Mouse (Mus musculus): ENCODE data around the gene Mindy4. TPM values are rescaled to one million over a fixed set of nuclear protein-coding genes. Genes with fewer than 3 reads are reported as not detected.

Gene Mindy4
- polyA plus RNA-seq, 1 experiment from 2014 or later, result 13.9 TPM

DNA sequence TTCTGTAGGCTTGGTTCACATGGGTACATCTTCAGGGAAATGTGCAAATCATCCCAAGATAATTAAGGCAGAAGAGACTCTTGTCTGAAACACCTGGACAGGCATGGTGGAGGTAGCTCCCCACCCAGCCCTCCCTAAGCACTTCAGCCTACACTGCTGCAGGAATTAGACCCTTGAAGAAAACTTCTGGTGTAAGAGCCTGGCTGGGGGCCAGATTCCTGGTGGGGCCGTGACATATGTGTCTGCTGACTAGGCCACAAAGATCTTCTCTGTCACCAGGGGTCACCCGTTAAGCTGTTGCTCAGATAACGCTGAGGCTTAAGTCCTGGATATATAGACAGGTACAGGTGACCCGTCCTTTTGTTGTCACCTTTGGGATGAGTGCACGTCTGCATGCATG, 70.3 kb downstream of the Mindy4 start:
- ATAC-seq (replicated peaks), result no peak; the same call in 1 of the 2 replicates
- H3K27me3 ChIP-seq (replicated peaks), result no peaks in the 10 kb centered on the region
- H3K9me3 ChIP-seq, result no peaks in the 10 kb centered on the region
- H3K4me2 ChIP-seq, result no peak overlapping the region
- H3K4me1 ChIP-seq, result no peaks in the 10 kb centered on the region
- no peak overlapping the region for H3K27ac ChIP-seq
- H3K36me3 ChIP-seq (replicated peaks), result no peaks in the 10 kb centered on the region
- WGBS, result 79% methylated on average over 5 of the region's 5 CpGs
- H3K9ac ChIP-seq, result no peak overlapping the region
- no peak overlapping the region for H3K4me3 ChIP-seq

DNA sequence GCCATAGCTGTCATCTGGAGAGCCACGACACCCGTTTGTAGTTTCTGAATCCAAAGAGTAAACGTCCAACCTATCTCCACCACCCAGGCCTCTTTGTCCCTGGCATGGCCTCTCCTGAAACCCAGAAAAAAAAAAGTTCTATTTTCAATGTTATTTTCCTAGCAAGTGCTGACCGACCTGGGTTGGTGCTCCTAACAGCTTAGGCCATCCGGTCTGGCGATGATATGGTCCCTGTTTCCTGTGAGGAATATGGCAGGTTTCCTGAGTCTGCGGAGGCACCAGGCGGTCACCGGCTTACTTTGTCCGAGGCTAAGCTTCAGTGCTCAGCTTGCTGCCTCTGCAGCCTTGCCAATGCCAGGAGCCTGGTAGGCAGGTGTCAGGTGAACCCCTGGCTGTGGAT, 71.8 kb downstream of the Mindy4 start:
- H3K4me2 ChIP-seq, result no peak overlapping the region
- ATAC-seq (replicated peaks), result no peak
- WGBS, result 87% methylated on average over 10 of the region's 10 CpGs
- H3K9ac ChIP-seq, result no peak overlapping the region
- H3K27ac ChIP-seq, result no peak overlapping the region
- H3K27me3 ChIP-seq (replicated peaks), result no peaks in the 10 kb centered on the region
- H3K9me3 ChIP-seq, result no peaks in the 10 kb centered on the region
- H3K4me1 ChIP-seq, result no peaks in the 10 kb centered on the region
- H3K4me3 ChIP-seq, result no peak overlapping the region
- H3K36me3 ChIP-seq (replicated peaks), result no peaks in the 10 kb centered on the region

DNA sequence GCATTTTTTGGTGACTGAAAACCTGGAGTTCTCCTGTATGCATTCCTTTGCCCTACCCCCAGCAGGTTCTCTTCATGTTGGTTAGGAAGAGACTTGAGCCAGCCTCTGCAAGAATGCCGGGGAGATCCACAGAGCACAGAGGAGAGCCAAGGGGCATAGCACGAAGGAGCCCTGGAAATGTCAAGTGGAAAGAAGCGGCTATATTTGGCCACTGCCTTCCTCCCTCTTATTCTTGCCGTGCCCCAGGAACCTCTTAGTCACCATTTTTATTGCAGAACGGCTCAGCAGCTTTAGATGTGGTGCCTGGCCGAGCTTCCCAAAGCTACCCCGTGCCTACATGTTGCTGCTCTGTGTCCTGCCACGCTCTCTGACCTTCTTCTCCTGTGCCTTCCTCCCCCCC, 72.6 kb downstream of the Mindy4 start:
- H3K9me3 ChIP-seq, result no peaks in the 10 kb centered on the region
- H3K4me3 ChIP-seq, result no peak overlapping the region
- no peak for ATAC-seq (replicated peaks)
- H3K4me2 ChIP-seq, result no peak overlapping the region
- no peaks in the 10 kb centered on the region for H3K36me3 ChIP-seq (replicated peaks)
- 86% methylated on average over 7 of the region's 8 CpGs for WGBS
- H3K9ac ChIP-seq, result no peak overlapping the region
- H3K27ac ChIP-seq, result no peak overlapping the region
- no peaks in the 10 kb centered on the region for H3K27me3 ChIP-seq (replicated peaks)
- H3K4me1 ChIP-seq, result no peaks in the 10 kb centered on the region

- Histone ChIP-seq H3K9me3 (no peaks in the 10 kb centered on the region), H3K4me2 (no peak overlapping the region), H3K4me3 (no peak overlapping the region), H3K27ac (no peak overlapping the region), H3K4me1 (no peaks in the 10 kb centered on the region), H3K9ac (no peak overlapping the region), H3K36me3 (replicated peaks) (no peaks in the 10 kb centered on the region), H3K27me3 (replicated peaks) (no peaks in the 10 kb centered on the region)
- no peak for ATAC-seq (replicated peaks)
- WGBS, result 72% methylated on average over 4 of the region's 4 CpGs
These were observed 73.6 kb downstream of the Mindy4 start for GRCm38 (mm10) chr6:55276692-55277282.

DNA sequence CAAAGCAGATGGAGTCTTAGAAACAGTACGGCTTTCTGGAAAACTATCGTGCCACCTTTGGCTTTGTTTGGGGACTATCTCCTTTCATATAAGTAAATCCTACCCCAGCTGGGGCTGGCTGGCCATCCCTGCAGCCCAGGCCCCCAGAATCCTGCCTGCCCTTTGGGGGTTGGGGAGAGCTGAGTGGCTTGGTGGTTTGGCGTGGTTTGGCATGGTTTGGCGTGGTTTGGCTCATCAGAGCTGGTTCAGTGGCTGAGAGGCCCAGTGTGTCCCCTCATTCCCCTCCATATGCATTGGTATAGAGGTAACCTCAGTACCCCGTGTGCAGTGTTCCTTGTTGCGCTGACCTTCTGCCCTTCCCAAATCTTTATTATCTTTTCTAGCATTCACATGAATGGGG, 74.9 kb downstream of the Mindy4 start:
- Histone ChIP-seq H3K9me3 (no peaks in the 10 kb centered on the region), H3K4me3 (no peak overlapping the region), H3K4me2 (no peak overlapping the region), H3K27me3 (replicated peaks) (no peaks in the 10 kb centered on the region), H3K27ac (no peak overlapping the region), H3K4me1 (no peaks in the 10 kb centered on the region), H3K9ac (no peak overlapping the region), H3K36me3 (replicated peaks) (no peaks in the 10 kb centered on the region)
- ATAC-seq (replicated peaks), result no peak
- WGBS, result 84% methylated on average over 6 of the region's 6 CpGs

- Histone ChIP-seq H3K4me2 (no peak overlapping the region), H3K4me1 (no peaks in the 10 kb centered on the region), H3K27ac (no peak overlapping the region), H3K36me3 (replicated peaks) (no peaks in the 10 kb centered on the region), H3K9ac (no peak overlapping the region), H3K27me3 (replicated peaks) (no peaks in the 10 kb centered on the region), H3K4me3 (no peak overlapping the region), H3K9me3 (no peaks in the 10 kb centered on the region)
- no peak for ATAC-seq (replicated peaks)
- WGBS, result 87% methylated on average over 4 of the region's 4 CpGs
These were observed 75.3 kb downstream of the Mindy4 start for GRCm38 (mm10) chr6:55278520-55278919.

DNA sequence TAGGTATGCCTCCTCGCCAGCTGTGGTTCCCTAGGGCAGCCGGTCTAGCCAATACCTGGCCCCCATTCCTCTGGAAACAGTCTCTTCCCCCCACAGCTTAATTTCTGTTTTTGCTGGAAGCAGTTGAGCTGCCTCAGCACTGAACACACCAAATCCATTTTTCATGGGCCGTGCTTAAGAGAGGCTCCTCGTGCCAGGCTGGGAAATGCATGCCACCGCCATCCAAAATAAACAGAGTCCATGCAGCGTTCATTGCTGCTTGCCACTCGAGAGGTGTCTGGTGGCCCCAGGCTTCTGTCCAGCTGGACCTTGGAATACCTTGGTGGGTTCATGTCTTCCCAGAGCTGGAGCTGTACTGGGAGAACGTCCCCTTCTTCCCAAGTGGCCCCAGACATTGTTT, 77.8 kb downstream of the Mindy4 start:
- Histone ChIP-seq H3K9ac (no peak overlapping the region), H3K27me3 (replicated peaks) (no peaks in the 10 kb centered on the region), H3K36me3 (replicated peaks) (no peaks in the 10 kb centered on the region), H3K4me3 (no peak overlapping the region), H3K9me3 (no peaks in the 10 kb centered on the region), H3K27ac (no peak overlapping the region), H3K4me1 (peaks cover 4% of the 10 kb centered on the region; the same call in 1 of the 2 replicates), H3K4me2 (no peak overlapping the region)
- 94% methylated on average over 8 of the region's 8 CpGs for WGBS
- ATAC-seq (replicated peaks), result no peak

DNA sequence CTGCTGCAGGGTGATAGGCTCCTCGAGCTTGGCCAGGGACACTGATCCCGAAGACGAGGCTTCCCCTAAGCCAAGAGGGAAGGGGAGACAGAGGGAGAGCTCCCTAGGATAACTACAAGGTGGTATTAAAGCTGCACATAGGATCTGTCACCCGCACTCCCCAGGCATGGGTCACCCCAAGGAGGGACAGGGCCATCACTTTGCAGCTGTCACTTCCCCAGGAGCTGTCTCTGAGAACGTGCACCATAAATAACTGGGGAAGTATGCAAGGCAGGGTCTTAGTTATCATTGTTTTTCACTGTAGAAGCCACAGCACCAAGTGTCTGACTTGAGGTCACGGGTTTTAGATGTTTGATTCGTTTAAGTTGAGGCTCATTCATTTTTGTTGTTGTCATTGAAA, 78.5 kb downstream of the Mindy4 start:
- no peak for ATAC-seq (replicated peaks)
- Histone ChIP-seq H3K27me3 (replicated peaks) (no peaks in the 10 kb centered on the region), H3K4me2 (no peak overlapping the region), H3K36me3 (replicated peaks) (no peaks in the 10 kb centered on the region), H3K9ac (no peak overlapping the region), H3K4me1 (peaks cover 4% of the 10 kb centered on the region; the same call in 1 of the 2 replicates), H3K9me3 (no peaks in the 10 kb centered on the region), H3K27ac (no peak overlapping the region), H3K4me3 (no peak overlapping the region)
- WGBS, result 95% methylated on average over 7 of the region's 7 CpGs

DNA sequence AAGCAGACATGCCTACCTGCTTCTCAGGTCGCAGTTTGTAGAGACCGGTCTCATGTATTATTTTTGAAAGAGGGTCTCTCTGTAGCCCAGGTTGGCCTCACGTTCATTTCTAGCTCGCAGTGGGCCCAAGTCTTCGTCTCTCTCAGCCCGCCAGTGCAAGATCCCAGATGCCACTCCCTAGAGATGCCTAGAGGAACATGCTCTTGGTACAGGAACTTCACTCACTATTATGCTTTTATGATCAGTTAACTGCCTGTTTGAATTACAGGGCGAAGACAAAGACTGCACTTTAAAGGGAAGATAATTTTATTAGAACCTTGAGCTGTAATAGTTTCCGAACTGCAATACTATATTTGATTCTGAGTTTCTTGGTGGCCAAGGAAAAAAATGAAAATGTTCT, 79.2 kb downstream of the Mindy4 start:
- Histone ChIP-seq H3K9ac (no peak overlapping the region), H3K27ac (no peak overlapping the region), H3K9me3 (no peaks in the 10 kb centered on the region), H3K4me2 (no peak overlapping the region), H3K4me3 (no peak overlapping the region), H3K4me1 (peaks cover 4% of the 10 kb centered on the region; the same call in 1 of the 2 replicates), H3K27me3 (replicated peaks) (no peaks in the 10 kb centered on the region), H3K36me3 (replicated peaks) (no peaks in the 10 kb centered on the region)
- WGBS, result 96% methylated on average over 8 of the region's 8 CpGs
- no peak for ATAC-seq (replicated peaks)

GRCm38 (mm10) chr6:55285218-55285617, 82.0 kb downstream of the Mindy4 start:
- Histone ChIP-seq H3K27ac (no peak overlapping the region), H3K9me3 (no peaks in the 10 kb centered on the region), H3K9ac (no peak overlapping the region), H3K36me3 (replicated peaks) (no peaks in the 10 kb centered on the region), H3K4me1 (peaks cover 4% of the 10 kb centered on the region), H3K27me3 (replicated peaks) (no peaks in the 10 kb centered on the region), H3K4me2 (no peak overlapping the region), H3K4me3 (no peak overlapping the region)
- peak; percentile 66; the same call in 1 of the 2 replicates for ATAC-seq (replicated peaks)
- WGBS, result 28% methylated on average over 5 of the region's 5 CpGs

- Histone ChIP-seq H3K27me3 (replicated peaks) (no peaks in the 10 kb centered on the region), H3K36me3 (replicated peaks) (no peaks in the 10 kb centered on the region), H3K4me1 (peaks cover 4% of the 10 kb centered on the region), H3K4me2 (no peak overlapping the region), H3K9ac (no peak overlapping the region), H3K9me3 (no peaks in the 10 kb centered on the region), H3K27ac (no peak overlapping the region), H3K4me3 (no peak overlapping the region)
- ATAC-seq (replicated peaks), result no peak; the same call in 1 of the 2 replicates
- WGBS, result 85% methylated on average over 5 of the region's 5 CpGs
These were observed 84.9 kb downstream of the Mindy4 start for GRCm38 (mm10) chr6:55288007-55288602.

DNA sequence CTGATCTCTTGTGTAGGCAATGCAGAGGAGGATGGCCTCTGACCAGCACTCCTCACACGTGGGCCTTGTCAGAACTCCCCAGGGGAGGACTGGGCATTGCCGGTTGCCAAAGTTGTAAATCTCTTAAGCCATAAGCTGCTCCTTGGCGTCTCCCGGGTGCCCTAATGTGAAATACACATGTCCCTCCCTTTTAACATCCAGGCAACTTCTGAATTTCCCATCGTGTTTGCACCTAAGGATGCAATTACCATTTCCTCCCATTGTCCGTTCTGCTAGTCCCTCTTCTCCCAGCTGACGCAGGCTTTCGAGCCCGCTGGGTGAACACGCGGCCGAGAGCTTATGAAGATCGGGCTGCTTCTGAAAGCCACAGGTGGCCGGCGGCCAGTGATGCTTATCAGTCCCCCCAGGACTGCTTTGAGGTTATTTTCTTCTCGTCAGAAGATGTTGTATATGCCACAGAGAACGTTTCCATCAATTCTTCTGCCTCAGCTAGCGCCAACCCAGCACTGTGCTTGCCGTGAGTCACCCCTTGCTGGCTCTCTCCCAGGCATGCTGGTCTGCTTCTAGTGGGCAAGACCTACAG, 91.5 kb downstream of the Mindy4 start:
- Histone ChIP-seq H3K4me2 (no peak overlapping the region), H3K27me3 (replicated peaks) (no peaks in the 10 kb centered on the region), H3K27ac (no peak overlapping the region), H3K4me3 (no peak overlapping the region), H3K9me3 (no peaks in the 10 kb centered on the region), H3K36me3 (replicated peaks) (no peaks in the 10 kb centered on the region), H3K4me1 (no peaks in the 10 kb centered on the region), H3K9ac (no peak overlapping the region)
- 48% methylated on average over 19 of the region's 19 CpGs for WGBS
- ATAC-seq (replicated peaks), result 0 out of 2 replicates have a peak, but pooled peaks have one; percentile 42

DNA sequence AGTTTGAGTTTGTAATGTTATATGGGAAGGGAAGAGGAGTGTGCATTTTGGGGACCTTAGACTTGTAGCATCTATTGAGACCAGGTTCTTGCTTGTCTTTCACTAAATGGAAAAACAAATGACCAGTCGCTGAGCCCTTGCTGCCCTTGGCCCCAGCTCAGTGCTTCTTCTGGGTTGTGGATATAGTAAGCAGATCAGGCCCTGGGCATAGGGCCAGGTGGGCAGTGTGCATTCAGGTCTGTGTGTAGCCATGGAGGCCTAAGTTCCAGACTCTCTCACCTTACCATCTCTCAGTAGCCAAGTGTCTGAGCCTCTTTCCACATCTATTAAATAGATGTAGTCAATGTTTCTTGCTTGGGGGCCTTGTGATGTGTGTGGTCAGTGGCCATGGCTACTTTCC, 92.1 kb downstream of the Mindy4 start:
- Histone ChIP-seq H3K4me1 (no peaks in the 10 kb centered on the region), H3K4me2 (no peak overlapping the region), H3K4me3 (no peak overlapping the region), H3K9ac (no peak overlapping the region), H3K27ac (no peak overlapping the region), H3K9me3 (no peaks in the 10 kb centered on the region), H3K36me3 (replicated peaks) (no peaks in the 10 kb centered on the region), H3K27me3 (replicated peaks) (no peaks in the 10 kb centered on the region)
- 94% methylated on average over 1 of the region's 1 CpGs for WGBS
- no peak for ATAC-seq (replicated peaks)

All from midbrain, embryonic 15.5 days (tissue).